Mouse (Mus musculus): ENCODE measurements at regions not wholly inside any gene's neighbourhood (a gene's known extent, or its start where the extent isn't known, plus 50 kb on each side); places are given as distances from the start of the nearest gene placed in this dataset.

GRCm38 (mm10) chr17:4781586-4781985, 212.5 kb upstream of the Arid1b start:
- no peak for DNase-seq (ENCODE audit: extremely low read depth, low read depth)

- no peak for DNase-seq (ENCODE audit: extremely low read depth, low read depth)
Observed at GRCm38 (mm10) chr17:4784296-4784695, 209.8 kb upstream of the Arid1b start.

GRCm38 (mm10) chr17:4785281-4785839, 208.8 kb upstream of the Arid1b start:
- no peak for DNase-seq (ENCODE audit: extremely low read depth, low read depth)

- no peak for DNase-seq (ENCODE audit: extremely low read depth, low read depth)
Observed at GRCm38 (mm10) chr17:4786524-4786923, 207.6 kb upstream of the Arid1b start.

GRCm38 (mm10) chr17:4791873-4792272, 202.3 kb upstream of the Arid1b start:
- no peak for DNase-seq (ENCODE audit: extremely low read depth, low read depth)

GRCm38 (mm10) chr17:4796241-4796640, 197.9 kb upstream of the Arid1b start:
- DNase-seq (ENCODE audit: extremely low read depth, low read depth): no peak

- DNase-seq (ENCODE audit: extremely low read depth, low read depth): no peak
Observed at GRCm38 (mm10) chr17:4804013-4804412, 190.1 kb upstream of the Arid1b start.

GRCm38 (mm10) chr17:4806051-4806450, 188.1 kb upstream of the Arid1b start:
- no peak for DNase-seq (ENCODE audit: extremely low read depth, low read depth)

- DNase-seq (ENCODE audit: extremely low read depth, low read depth): no peak
Observed at GRCm38 (mm10) chr17:4808926-4809325, 185.2 kb upstream of the Arid1b start.

GRCm38 (mm10) chr17:4813232-4813631, 180.9 kb upstream of the Arid1b start:
- no peak for DNase-seq (ENCODE audit: extremely low read depth, low read depth)

GRCm38 (mm10) chr17:4813666-4814065, 180.5 kb upstream of the Arid1b start:
- no peak for DNase-seq (ENCODE audit: extremely low read depth, low read depth)

GRCm38 (mm10) chr17:4825221-4825895, 168.8 kb upstream of the Arid1b start:
- DNase-seq (ENCODE audit: extremely low read depth, low read depth): no peak

- DNase-seq (ENCODE audit: extremely low read depth, low read depth): no peak
Observed at GRCm38 (mm10) chr17:4834065-4834464, 160.1 kb upstream of the Arid1b start.

GRCm38 (mm10) chr17:4834571-4834970, 159.6 kb upstream of the Arid1b start:
- no peak for DNase-seq (ENCODE audit: extremely low read depth, low read depth)

- DNase-seq (ENCODE audit: extremely low read depth, low read depth): no peak
Observed at GRCm38 (mm10) chr17:4835065-4835705, 158.9 kb upstream of the Arid1b start.

GRCm38 (mm10) chr17:4840123-4840522, 154.0 kb upstream of the Arid1b start:
- DNase-seq (ENCODE audit: extremely low read depth, low read depth): no peak

- no peak for DNase-seq (ENCODE audit: extremely low read depth, low read depth)
Observed at GRCm38 (mm10) chr17:4858304-4858703, 135.8 kb upstream of the Arid1b start.

GRCm38 (mm10) chr17:4864901-4865300, 129.2 kb upstream of the Arid1b start:
- DNase-seq (ENCODE audit: extremely low read depth, low read depth): no peak

- no peak for DNase-seq (ENCODE audit: extremely low read depth, low read depth)
Observed at GRCm38 (mm10) chr17:4865621-4866020, 128.5 kb upstream of the Arid1b start.

- DNase-seq (ENCODE audit: extremely low read depth, low read depth): no peak
Observed at GRCm38 (mm10) chr17:4866026-4866896, 127.9 kb upstream of the Arid1b start.

GRCm38 (mm10) chr17:4867083-4867482, 127.0 kb upstream of the Arid1b start:
- no peak for DNase-seq (ENCODE audit: extremely low read depth, low read depth)
